Mouse (Mus musculus): ENCODE measurements at regions not wholly inside any gene's neighbourhood (a gene's known extent, or its start where the extent isn't known, plus 50 kb on each side); places are given as distances from the start of the nearest gene placed in this dataset.

GRCm38 (mm10) chr14:53800508-53801136 lies 453.3 kb downstream of the Dad1 start:
- TF ChIP-seq POLR2A (IDR thresholded peaks at IDR 0.05; ENCODE audit: borderline replicate concordance, insufficient read depth, low read length) = no peak
- no peak for TF ChIP-seq CTCF (IDR thresholded peaks at IDR 0.05; ENCODE audit: borderline replicate concordance, insufficient read depth, low read depth, low read length)

Data from cerebellum, adult 2 months (tissue).